Mouse (Mus musculus) midbrain, postnatal 0 days (tissue): ENCODE measurements around the gene Btg3. TPM values are rescaled to one million over a fixed set of nuclear protein-coding genes. Genes with fewer than 3 reads are reported as not detected.

ENCODE experiments used
- ATAC-seq: fragments of 200-750 bp; cut with Nextera tagmentation; 2 replicates; pipeline ENCODE4 v1.8.0; 2017; ENCODE audit warnings: moderate number of reproducible peaks, mild to moderate bottlenecking, moderate TSS enrichment, moderate library complexity; ENCODE audit not compliant: low FRiP score
- DNase-seq: peaks from one replicate; pipeline ENCODE4 v3.0.0-alpha.2; 2015; ENCODE audit warnings: low spot score
- H3K27ac ChIP-seq: fragments of 300-500 bp; sonication (generic); 2 replicates; pipeline ENCODE4 v1.5.1; 2014; ENCODE audit warnings: low read depth, mild to moderate bottlenecking, low read length, mixed read lengths
- H3K27me3 ChIP-seq: fragments of 300-500 bp; sonication (generic); 2 replicates; pipeline ENCODE4 v1.6.1; 2014; ENCODE audit warnings: low read length, control low read depth, mixed read lengths; ENCODE audit not compliant: insufficient read depth
- H3K36me3 ChIP-seq: fragments of 300-500 bp; sonication (generic); 2 replicates; pipeline ENCODE4 v1.6.1; 2014; ENCODE audit warnings: low read length, control low read depth, mixed read lengths; ENCODE audit not compliant: insufficient read depth
- H3K4me1 ChIP-seq: fragments of 300-500 bp; sonication (generic); 2 replicates; pipeline ENCODE4 v1.6.1; 2014; ENCODE audit warnings: mild to moderate bottlenecking, control low read depth, antibody characterized with exemption, low read length, mixed read lengths; ENCODE audit not compliant: insufficient read depth
- H3K4me2 ChIP-seq: fragments of 300-500 bp; sonication (generic); 2 replicates; pipeline ENCODE4 v1.6.1; 2014; ENCODE audit warnings: low read depth, mild to moderate bottlenecking, low read length, mixed read lengths; ENCODE audit not compliant: poor library complexity, severe bottlenecking
- H3K4me3 ChIP-seq: fragments of 300-500 bp; sonication (generic); 2 replicates; pipeline ENCODE4 v1.5.1; 2014; ENCODE audit warnings: low read depth, mild to moderate bottlenecking, low read length, moderate library complexity
- H3K9ac ChIP-seq: fragments of 300-500 bp; sonication (generic); replicated peaks from 2 replicates; pipeline ENCODE4 v1.6.1; 2014; ENCODE audit warnings: mild to moderate bottlenecking, low read length, moderate library complexity, mixed read lengths; ENCODE audit not compliant: poor library complexity, severe bottlenecking
- H3K9me3 ChIP-seq: fragments of 300-500 bp; sonication (generic); 2 replicates; pipeline ENCODE4 v1.6.1; 2016; ENCODE audit warnings: low read length, control low read depth
- CTCF ChIP-seq: IDR thresholded peaks from 2 replicates; pipeline ENCODE4 v1.5.1; 2016; ENCODE audit warnings: antibody characterized with exemption, mild to moderate bottlenecking
- WGBS: fragments of 180-500 bp; shearing (Covaris S2); extraction: QIAGEN DNeasy Blood & Tissue Kit; methylation state at CpG from one replicate; pipeline ENCODE4 v1.1.7; 2014; 5-methylcytosine and 5-hydroxymethylcytosine counted together
- polyA plus RNA-seq: library from polyadenylated mRNA; unstranded; fragments of >200 nt; fragmentation: Nextera tagmentation; extraction: Ambion mirVana; gene quantifications from 2 replicates; pipeline ENCODE4 v1.2.1, GENCODE M21; 2015
- total RNA-seq: library from RNA; depleted of rRNA; stranded (reverse); fragments of >200 nt; gene quantifications from 2 replicates; pipeline ENCODE4 v1.2.3, GENCODE M21; 2014

The Btg3 gene
- total and polyA plus RNA-seq, 2 experiments from 2014 or later, result 10.2 to 19.8 TPM

GRCm38 (mm10) chr16:78321559-78321958 is 55.4 kb downstream of the Btg3 start:
- DNase-seq, result peak; percentile 28
- no peak for TF ChIP-seq CTCF
- Histone ChIP-seq H3K9me3 (no peaks in the 10 kb centered on the region), H3K4me2 (peak overlapping the region; percentile 39), H3K27me3 (no peaks in the 10 kb centered on the region), H3K27ac (peak overlapping the region; percentile 8; the same call in 1 of the 2 replicates), H3K4me3 (0 out of 2 replicates have a peak overlapping the region, but pooled peaks have one; percentile 1), H3K4me1 (no peaks in the 10 kb centered on the region; the same call in 1 of the 2 replicates), H3K36me3 (peaks cover 10% of the 10 kb centered on the region), H3K9ac (no peak overlapping the region)
- ATAC-seq, result no peak
- WGBS, result 6% methylated on average over 7 of the region's 7 CpGs

DNA sequence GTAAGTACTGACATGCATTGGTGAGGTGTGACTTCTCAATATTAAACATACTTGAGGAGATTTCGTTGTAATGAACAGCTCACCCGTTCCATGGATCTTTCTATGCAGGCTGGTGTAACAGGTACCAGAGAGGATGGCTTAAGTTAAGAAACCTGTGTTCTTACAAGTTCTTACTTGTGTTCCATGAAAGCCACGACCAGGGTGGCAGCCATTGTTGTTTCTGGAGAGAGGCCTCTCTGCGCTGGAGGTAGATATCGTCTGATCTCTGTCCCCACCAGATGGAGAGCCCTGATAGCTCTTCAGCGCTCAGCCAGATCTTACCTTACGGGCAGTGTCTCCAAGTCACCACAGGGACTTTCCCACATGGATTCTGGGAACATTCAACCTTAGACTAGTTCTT is 57.3 kb downstream of the Btg3 start:
- no peak for TF ChIP-seq CTCF
- no peak overlapping the region for H3K4me2 ChIP-seq
- no peak overlapping the region for H3K4me3 ChIP-seq
- no peaks in the 10 kb centered on the region; the same call in 1 of the 2 replicates for H3K4me1 ChIP-seq
- no peak overlapping the region for H3K27ac ChIP-seq
- no peak for ATAC-seq
- DNase-seq, result no peak
- no peaks in the 10 kb centered on the region for H3K9me3 ChIP-seq
- H3K27me3 ChIP-seq, result no peaks in the 10 kb centered on the region
- H3K9ac ChIP-seq, result no peak overlapping the region
- H3K36me3 ChIP-seq, result no peaks in the 10 kb centered on the region
- 71% methylated on average over 7 of the region's 7 CpGs for WGBS

GRCm38 (mm10) chr16:78317960-78318359 is 59.0 kb downstream of the Btg3 start:
- ATAC-seq (no peak), DNase-seq (no peak)
- 82% methylated on average over 7 of the region's 7 CpGs for WGBS
- H3K4me1 ChIP-seq, result peaks cover 5% of the 10 kb centered on the region; the same call in 1 of the 2 replicates
- no peaks in the 10 kb centered on the region for H3K9me3 ChIP-seq
- H3K4me2 ChIP-seq, result no peak overlapping the region
- no peak overlapping the region for H3K9ac ChIP-seq
- H3K27ac ChIP-seq, result no peak overlapping the region
- H3K36me3 ChIP-seq, result no peaks in the 10 kb centered on the region
- no peak for TF ChIP-seq CTCF
- H3K27me3 ChIP-seq, result no peaks in the 10 kb centered on the region
- no peak overlapping the region for H3K4me3 ChIP-seq

DNA sequence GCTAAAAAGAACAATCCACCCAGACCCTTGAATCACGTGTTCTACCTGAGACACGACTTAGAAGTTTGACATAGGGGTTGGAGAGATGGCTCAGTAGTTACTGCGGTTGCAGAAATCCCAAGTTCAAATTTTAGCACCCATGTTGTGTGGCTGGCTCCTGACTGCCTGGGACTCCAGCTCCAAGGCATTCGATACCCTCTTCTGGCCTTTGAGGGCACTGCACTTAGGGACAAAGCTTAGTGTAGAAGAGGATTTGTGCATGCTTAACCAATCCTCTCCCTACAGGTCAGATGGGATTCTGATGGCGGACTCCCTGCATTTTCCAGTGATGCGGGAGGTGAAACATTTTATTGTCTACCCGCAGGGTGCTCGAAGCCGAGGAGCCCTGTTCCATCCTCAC is 60.1 kb downstream of the Btg3 start:
- DNase-seq (peak; percentile 67), ATAC-seq (0 out of 2 replicates have a peak, but pooled peaks have one; percentile 44)
- no peak overlapping the region for H3K4me3 ChIP-seq
- no peak overlapping the region for H3K9ac ChIP-seq
- no peak overlapping the region for H3K4me2 ChIP-seq
- 80% methylated on average over 9 of the region's 9 CpGs for WGBS
- TF ChIP-seq CTCF, result peak; percentile 75
- no peaks in the 10 kb centered on the region for H3K27me3 ChIP-seq
- H3K4me1 ChIP-seq, result 0 out of 2 replicates have a peak, but pooled peaks cover 6% of the 10 kb centered on the region
- no peak overlapping the region for H3K27ac ChIP-seq
- no peaks in the 10 kb centered on the region for H3K36me3 ChIP-seq
- no peaks in the 10 kb centered on the region for H3K9me3 ChIP-seq

- Histone ChIP-seq H3K9ac (no peak overlapping the region), H3K4me3 (no peak overlapping the region; the same call in 1 of the 2 replicates), H3K27me3 (no peaks in the 10 kb centered on the region), H3K4me1 (0 out of 2 replicates have a peak, but pooled peaks cover 6% of the 10 kb centered on the region), H3K4me2 (peak overlapping the region; percentile 7), H3K9me3 (no peaks in the 10 kb centered on the region), H3K27ac (no peak overlapping the region), H3K36me3 (peaks cover 4% of the 10 kb centered on the region; the same call in 1 of the 2 replicates)
- WGBS, result 39% methylated on average over 6 of the region's 6 CpGs
- no peak for TF ChIP-seq CTCF
- ATAC-seq (no peak), DNase-seq (no peak)
Measured at GRCm38 (mm10) chr16:78314026-78314425, 63.0 kb downstream of the Btg3 start.

- no peak overlapping the region for H3K27ac ChIP-seq
- no peaks in the 10 kb centered on the region for H3K27me3 ChIP-seq
- no peak for TF ChIP-seq CTCF
- H3K36me3 ChIP-seq, result peaks cover 4% of the 10 kb centered on the region; the same call in 1 of the 2 replicates
- H3K4me3 ChIP-seq, result no peak overlapping the region; the same call in 1 of the 2 replicates
- no peak overlapping the region for H3K9ac ChIP-seq
- 34% methylated on average over 16 of the region's 16 CpGs for WGBS
- H3K9me3 ChIP-seq, result no peaks in the 10 kb centered on the region
- DNase-seq, result peak; percentile 49
- H3K4me2 ChIP-seq, result peak overlapping the region; percentile 7
- ATAC-seq, result no peak
- H3K4me1 ChIP-seq, result 0 out of 2 replicates have a peak, but pooled peaks cover 6% of the 10 kb centered on the region
Measured at GRCm38 (mm10) chr16:78313135-78313887, 63.7 kb downstream of the Btg3 start.
